Mouse (Mus musculus) limb, embryonic 10.5 days (tissue): ENCODE measurements around the gene Macrod2. TPM values are rescaled to one million over a fixed set of nuclear protein-coding genes. Genes with fewer than 3 reads are reported as not detected.

Source experiments
- DNase-seq: peaks from one replicate; pipeline ENCODE4 v3.0.0-alpha.2; 2017; ENCODE audit warnings: low spot score
- H3K27ac ChIP-seq: fragments of 300-500 bp; sonication (generic); 2 replicates; pipeline ENCODE4 v1.5.1; 2016; ENCODE audit warnings: mild to moderate bottlenecking
- H3K27me3 ChIP-seq: fragments of 300-500 bp; sonication (generic); 2 replicates; pipeline ENCODE4 v1.6.1; 2016; ENCODE audit warnings: low read depth, mild to moderate bottlenecking; ENCODE audit not compliant: poor library complexity, severe bottlenecking
- H3K36me3 ChIP-seq: fragments of 300-500 bp; sonication (generic); 2 replicates; pipeline ENCODE4 v1.6.1; 2016; ENCODE audit warnings: mild to moderate bottlenecking, moderate library complexity
- H3K4me1 ChIP-seq: fragments of 300-500 bp; sonication (generic); 2 replicates; pipeline ENCODE4 v1.6.1; 2016
- H3K4me3 ChIP-seq: fragments of 300-500 bp; sonication (generic); 2 replicates; pipeline ENCODE4 v1.5.1; 2016; ENCODE audit warnings: mild to moderate bottlenecking, moderate library complexity
- H3K9me3 ChIP-seq: fragments of 300-500 bp; sonication (generic); replicated peaks from 2 replicates; pipeline ENCODE4 v1.6.1; 2016; ENCODE audit warnings: mild to moderate bottlenecking
- WGBS: fragments of 180-500 bp; shearing (Covaris S2); methylation state at CpG from one replicate; pipeline ENCODE4 v1.1.7; 2016; 5-methylcytosine and 5-hydroxymethylcytosine counted together
- polyA plus RNA-seq: library from polyadenylated mRNA; unstranded; fragments of >200 nt; fragmentation: Nextera tagmentation; extraction: Ambion mirVana; gene quantifications from 2 replicates; pipeline ENCODE4 v1.2.1, GENCODE M21; 2016

Gene Macrod2
- polyA plus RNA-seq, 1 experiment from 2014 or later = 42.7 TPM

DNA sequence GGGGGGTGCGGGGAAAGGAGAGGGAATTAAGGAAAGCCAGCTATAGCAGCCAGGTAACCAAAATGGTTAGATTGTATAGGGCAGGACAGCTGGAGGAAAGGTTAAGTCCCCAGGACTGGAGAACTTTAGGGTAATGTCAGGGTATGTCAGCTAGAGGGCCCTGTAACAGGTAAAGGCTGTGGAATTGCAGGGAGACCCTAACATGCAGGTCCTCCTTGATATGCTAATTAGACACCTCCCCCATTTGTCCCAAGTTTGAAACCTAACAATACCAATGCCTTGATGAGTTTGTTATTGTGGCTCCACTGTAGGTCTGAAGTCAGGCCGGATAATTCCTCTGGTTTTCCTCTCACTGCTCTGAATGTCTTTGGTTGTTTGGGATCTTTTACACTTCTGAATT, 1948.9 kb downstream of the Macrod2 start:
- Histone ChIP-seq H3K9me3 (no peaks in the 10 kb centered on the region), H3K36me3 (no peaks in the 10 kb centered on the region), H3K4me1 (no peaks in the 10 kb centered on the region), H3K4me3 (no peak overlapping the region), H3K27me3 (no peaks in the 10 kb centered on the region), H3K27ac (no peak overlapping the region)
- WGBS = 48% methylated on average over 1 of the region's 2 CpGs
- DNase-seq = no peak

DNA sequence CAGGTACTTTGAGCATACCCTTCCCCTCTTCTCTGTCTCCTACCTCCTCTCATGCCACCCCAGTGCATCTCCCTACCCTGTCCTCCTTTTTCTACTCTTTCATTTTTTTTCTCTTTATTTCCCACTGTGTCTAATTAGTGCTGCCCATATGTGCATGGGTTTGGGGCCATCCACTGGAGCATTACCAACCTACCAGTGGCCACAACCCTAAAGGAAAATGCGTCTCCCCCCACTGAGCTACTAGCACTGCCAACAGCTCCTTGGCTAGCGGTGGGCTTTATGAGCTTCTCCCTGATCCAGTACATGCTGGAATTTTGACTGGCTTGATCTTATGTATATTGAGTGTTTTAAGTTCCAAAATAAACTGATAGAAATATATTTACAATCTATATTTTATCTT, 1949.6 kb downstream of the Macrod2 start:
- no peaks in the 10 kb centered on the region for H3K4me1 ChIP-seq
- no peaks in the 10 kb centered on the region for H3K36me3 ChIP-seq
- WGBS = 87% methylated on average over 2 of the region's 2 CpGs
- no peak overlapping the region for H3K4me3 ChIP-seq
- H3K27ac ChIP-seq = no peak overlapping the region
- no peaks in the 10 kb centered on the region for H3K9me3 ChIP-seq
- no peak for DNase-seq
- no peaks in the 10 kb centered on the region for H3K27me3 ChIP-seq

DNA sequence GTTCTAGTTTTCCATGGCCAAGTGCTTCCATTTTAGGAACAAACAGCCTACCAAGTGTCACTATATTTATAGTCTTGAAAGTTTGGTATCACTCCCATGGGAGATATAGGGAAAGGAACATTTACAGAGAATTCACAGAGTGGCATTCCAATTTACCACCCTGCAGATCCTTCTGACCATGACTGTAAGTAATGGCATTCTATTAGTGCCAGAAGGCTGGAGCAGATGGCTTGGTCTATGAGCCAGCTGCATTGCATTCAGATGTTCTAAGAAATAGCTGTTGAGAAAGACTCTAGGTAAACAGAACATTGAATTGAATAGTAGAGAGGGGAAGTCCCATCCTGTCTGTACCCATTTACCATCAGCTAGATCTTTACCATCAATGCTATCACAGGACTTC, 1954.7 kb downstream of the Macrod2 start:
- H3K27me3 ChIP-seq = no peaks in the 10 kb centered on the region
- H3K4me1 ChIP-seq = no peaks in the 10 kb centered on the region
- no peak for DNase-seq
- no peaks in the 10 kb centered on the region for H3K36me3 ChIP-seq
- H3K9me3 ChIP-seq = no peaks in the 10 kb centered on the region
- no peak overlapping the region for H3K4me3 ChIP-seq
- no peak overlapping the region for H3K27ac ChIP-seq

- H3K27me3 ChIP-seq = no peaks in the 10 kb centered on the region
- no peaks in the 10 kb centered on the region for H3K36me3 ChIP-seq
- no peak overlapping the region for H3K27ac ChIP-seq
- H3K4me1 ChIP-seq = peaks cover 4% of the 10 kb centered on the region
- peak; percentile 41 for DNase-seq
- H3K9me3 ChIP-seq = no peaks in the 10 kb centered on the region
- no peak overlapping the region for H3K4me3 ChIP-seq
- 15% methylated on average over 5 of the region's 5 CpGs for WGBS
These were observed 1967.8 kb downstream of the Macrod2 start for GRCm38 (mm10) chr2:142362888-142363287.

DNA sequence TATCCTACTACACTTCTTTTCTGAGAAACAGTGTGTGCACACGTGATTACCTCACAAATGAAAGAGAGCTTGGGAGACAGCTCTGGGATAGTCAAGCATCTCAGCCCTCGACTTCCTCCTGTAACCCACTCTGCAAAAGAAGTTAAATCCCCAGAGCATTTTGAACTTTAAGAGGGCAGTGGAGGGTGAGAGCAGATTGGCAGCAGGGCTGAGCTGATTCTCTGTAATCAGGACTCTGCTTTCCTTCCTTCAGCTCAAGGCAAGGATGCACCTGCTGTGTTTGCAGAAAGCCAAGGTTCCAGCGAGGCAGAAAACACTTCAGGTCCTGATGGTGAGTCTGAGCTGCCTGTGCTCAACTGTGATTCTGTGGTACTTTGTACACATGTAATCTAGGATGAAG, 1978.9 kb downstream of the Macrod2 start:
- WGBS = 44% methylated on average over 3 of the region's 3 CpGs
- Histone ChIP-seq H3K4me3 (no peak overlapping the region), H3K4me1 (no peaks in the 10 kb centered on the region), H3K9me3 (no peaks in the 10 kb centered on the region), H3K27ac (no peak overlapping the region), H3K36me3 (no peaks in the 10 kb centered on the region), H3K27me3 (no peaks in the 10 kb centered on the region)
- DNase-seq = no peak

GRCm38 (mm10) chr2:142380563-142380962, 1985.5 kb downstream of the Macrod2 start:
- Histone ChIP-seq H3K4me1 (no peaks in the 10 kb centered on the region), H3K27me3 (no peaks in the 10 kb centered on the region), H3K36me3 (no peaks in the 10 kb centered on the region), H3K4me3 (no peak overlapping the region), H3K9me3 (no peaks in the 10 kb centered on the region), H3K27ac (no peak overlapping the region)
- 82% methylated on average over 2 of the region's 2 CpGs for WGBS
- no peak for DNase-seq

DNA sequence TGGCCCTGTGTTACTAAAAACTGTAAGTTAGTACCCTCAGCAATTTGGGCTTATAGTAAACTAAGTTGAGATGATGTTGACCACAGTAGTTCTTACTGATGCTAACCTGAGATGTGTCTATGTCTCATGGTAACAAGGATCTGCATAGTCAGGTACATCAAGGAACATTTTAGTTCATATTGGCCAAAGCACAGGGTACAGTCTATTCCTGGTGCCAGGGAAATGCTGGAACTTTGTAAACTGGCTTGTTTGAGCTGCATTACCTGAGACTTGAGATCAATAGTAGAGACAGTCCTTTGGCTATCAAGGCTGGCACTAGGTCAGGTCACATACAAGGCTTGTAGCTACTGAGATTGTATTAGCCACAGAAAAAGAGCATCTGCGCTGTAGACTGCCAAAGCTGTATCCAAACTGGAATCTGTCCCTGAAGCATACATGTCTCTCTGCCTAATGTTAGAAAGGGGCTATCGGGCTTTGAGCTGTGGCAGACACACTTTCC, 1986.0 kb downstream of the Macrod2 start:
- H3K36me3 ChIP-seq = no peaks in the 10 kb centered on the region

GRCm38 (mm10) chr2:142393546-142393945, 1998.4 kb downstream of the Macrod2 start:
- Histone ChIP-seq H3K27me3 (no peaks in the 10 kb centered on the region), H3K4me3 (no peak overlapping the region), H3K27ac (no peak overlapping the region), H3K36me3 (no peaks in the 10 kb centered on the region), H3K4me1 (no peaks in the 10 kb centered on the region), H3K9me3 (no peaks in the 10 kb centered on the region)
- no peak for DNase-seq

More for the DNA sequence above, 1986.0 kb downstream of the Macrod2 start:
- WGBS = 97% methylated on average over 2 of the region's 2 CpGs
- Histone ChIP-seq H3K27me3 (no peaks in the 10 kb centered on the region), H3K4me1 (no peaks in the 10 kb centered on the region), H3K9me3 (no peaks in the 10 kb centered on the region), H3K4me3 (no peak overlapping the region), H3K27ac (no peak overlapping the region)
- DNase-seq = no peak

DNA sequence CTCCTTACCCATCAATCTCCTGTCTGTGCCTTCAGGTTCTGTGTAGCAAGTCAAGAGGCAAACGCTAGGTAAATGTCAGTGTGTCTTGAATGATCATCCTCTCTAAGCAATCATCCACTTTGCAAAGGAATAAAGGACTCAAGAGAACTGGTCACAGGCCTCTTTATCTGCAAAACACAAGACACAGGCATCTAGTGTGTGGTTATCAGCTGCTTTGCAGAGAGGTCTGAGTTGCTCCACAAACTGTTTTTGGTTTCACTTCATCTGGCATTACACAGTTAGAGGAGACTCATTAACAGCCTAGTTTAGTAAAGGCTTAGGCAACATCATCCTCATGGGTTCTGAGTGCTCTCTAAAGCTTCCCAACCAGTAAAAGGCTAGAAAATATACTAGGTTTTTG, 2004.4 kb downstream of the Macrod2 start:
- Histone ChIP-seq H3K9me3 (no peaks in the 10 kb centered on the region), H3K27me3 (no peaks in the 10 kb centered on the region), H3K4me3 (no peak overlapping the region), H3K36me3 (no peaks in the 10 kb centered on the region), H3K4me1 (peaks cover 7% of the 10 kb centered on the region), H3K27ac (no peak overlapping the region)
- WGBS = 54% methylated on average over 1 of the region's 1 CpGs
- no peak for DNase-seq

DNA sequence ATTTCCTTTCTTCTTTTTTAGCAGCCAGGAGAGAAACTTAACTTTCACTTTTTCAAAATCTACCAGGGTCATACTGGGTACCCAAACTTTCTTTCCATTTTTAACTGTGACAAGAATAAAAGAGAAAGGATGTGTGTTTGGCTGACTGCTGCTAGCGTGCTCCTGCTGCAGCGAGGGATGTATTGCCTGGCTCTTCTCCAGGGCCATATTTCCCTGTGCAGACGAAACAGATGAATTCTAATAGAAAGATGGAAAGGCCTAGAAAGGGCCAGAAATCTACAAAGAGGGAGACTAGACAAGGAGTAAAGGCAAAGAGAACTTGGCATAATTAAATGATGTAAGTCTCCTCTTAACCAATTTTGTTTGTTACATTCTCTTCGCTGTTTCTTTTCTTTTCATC, 2005.7 kb downstream of the Macrod2 start:
- Histone ChIP-seq H3K36me3 (no peaks in the 10 kb centered on the region), H3K4me1 (peaks cover 7% of the 10 kb centered on the region), H3K27me3 (no peaks in the 10 kb centered on the region), H3K27ac (no peak overlapping the region), H3K4me3 (no peak overlapping the region), H3K9me3 (no peaks in the 10 kb centered on the region)
- no peak for DNase-seq
- 90% methylated on average over 4 of the region's 4 CpGs for WGBS

DNA sequence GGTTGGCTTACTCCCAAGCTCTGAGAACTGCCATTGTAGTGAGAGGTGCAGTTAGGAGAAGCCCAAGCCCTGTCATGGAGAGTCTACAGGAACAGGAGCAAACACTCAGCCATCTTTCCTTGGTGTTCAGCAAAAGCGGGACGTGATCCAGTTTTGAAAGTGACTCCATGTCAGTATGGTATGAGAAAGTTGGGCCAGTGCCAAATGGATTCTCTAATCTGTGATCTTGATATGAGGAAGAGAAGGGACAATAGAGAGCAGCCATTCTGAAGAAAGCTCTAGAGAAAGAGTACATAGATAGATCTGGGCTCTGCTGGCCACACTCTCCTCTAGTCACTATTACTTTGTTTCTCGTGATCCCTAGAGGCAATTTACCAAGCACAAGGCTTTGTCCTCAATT, 2006.2 kb downstream of the Macrod2 start:
- Histone ChIP-seq H3K36me3 (no peaks in the 10 kb centered on the region), H3K4me1 (peaks cover 7% of the 10 kb centered on the region), H3K9me3 (no peaks in the 10 kb centered on the region), H3K27me3 (no peaks in the 10 kb centered on the region), H3K27ac (no peak overlapping the region), H3K4me3 (no peak overlapping the region)
- WGBS = 93% methylated on average over 3 of the region's 3 CpGs
- DNase-seq = no peak

DNA sequence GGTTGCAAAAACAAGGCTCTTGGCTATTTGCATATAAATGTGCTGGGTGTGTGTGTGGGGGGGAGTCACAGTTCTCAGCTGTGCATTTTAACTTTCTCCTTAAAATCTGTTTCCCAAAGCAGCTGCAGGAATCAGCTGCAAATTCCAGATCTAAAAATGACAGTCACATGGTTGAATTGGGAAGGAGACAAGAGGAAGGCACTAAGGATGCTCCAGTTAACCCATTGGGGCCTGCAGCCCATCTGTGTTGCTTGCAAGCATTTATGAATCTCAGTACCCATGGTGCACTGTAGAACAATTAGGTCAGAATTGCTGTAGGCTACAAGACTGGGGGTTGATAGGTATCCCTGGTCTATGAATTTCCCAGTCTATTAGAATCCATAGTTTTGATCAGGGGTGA, 2008.3 kb downstream of the Macrod2 start:
- Histone ChIP-seq H3K36me3 (no peaks in the 10 kb centered on the region), H3K4me1 (peaks cover 7% of the 10 kb centered on the region), H3K4me3 (no peak overlapping the region), H3K27me3 (no peaks in the 10 kb centered on the region), H3K27ac (no peak overlapping the region), H3K9me3 (no peaks in the 10 kb centered on the region)
- no peak for DNase-seq

- no peaks in the 10 kb centered on the region for H3K27me3 ChIP-seq
- no peaks in the 10 kb centered on the region for H3K9me3 ChIP-seq
- H3K4me1 ChIP-seq = peaks cover 7% of the 10 kb centered on the region
- peak; percentile 33 for DNase-seq
- H3K4me3 ChIP-seq = no peak overlapping the region
- 29% methylated on average over 6 of the region's 6 CpGs for WGBS
- no peaks in the 10 kb centered on the region for H3K36me3 ChIP-seq
- H3K27ac ChIP-seq = no peak overlapping the region
These were observed 2009.2 kb downstream of the Macrod2 start for GRCm38 (mm10) chr2:142404321-142404720.

- no peaks in the 10 kb centered on the region for H3K36me3 ChIP-seq
- H3K4me3 ChIP-seq = no peak overlapping the region
- H3K27ac ChIP-seq = no peak overlapping the region
- no peak for DNase-seq
- peaks cover 7% of the 10 kb centered on the region for H3K4me1 ChIP-seq
- no peaks in the 10 kb centered on the region for H3K27me3 ChIP-seq
- no peaks in the 10 kb centered on the region for H3K9me3 ChIP-seq
These were observed 2012.2 kb downstream of the Macrod2 start for GRCm38 (mm10) chr2:142407341-142407740.
